ENCODE assay signal across 9 mouse cellular contexts in genomic region chr3:94362138-94362537, GRCm38 (mm10). TPM values are rescaled to one million over a fixed set of nuclear protein-coding genes. Genes with fewer than 3 reads are reported as not detected.
DNase-seq lines count a peak whose midpoint lies in the region; ATAC-seq and TF ChIP-seq lines count a peak whose summit lies in the region.
"Had no signal": no experiment of that assay in that cellular context is flagged by ENCODE, and none has a peak within 500 bp of the region (broad histone marks: within the 10 kb centered on the region; RNA-seq: fewer than 3 reads in every experiment).

Gene C2cd4d (plus strand): TSS chr3:94362438.

- H3K4me3 ChIP-seq in liver, adult 2 months (ENCODE audit: insufficient read depth, low read depth, low read length): peak within 1 kb of the TSS; percentile 59
- peak within 1 kb of the TSS; percentile 59 for H3K4me3 ChIP-seq in forebrain, embryonic 15.5 days
- peak within 1 kb of the TSS; percentile 61 for H3K4me3 ChIP-seq in limb, embryonic 14.5 days (replicated peaks; ENCODE audit: low read length)
- H3K4me3 ChIP-seq in stomach, embryonic 14.5 days (ENCODE audit: low read depth, low read length): peak within 1 kb of the TSS; percentile 48

- 91% methylated on average over 7 of the region's 7 CpGs for WGBS in liver, adult 2 months
- WGBS in forebrain, embryonic 15.5 days: 19% methylated on average over 7 of the region's 7 CpGs
- WGBS in limb, embryonic 14.5 days: 54% methylated on average over 7 of the region's 7 CpGs
- 59% methylated on average over 7 of the region's 7 CpGs for WGBS in stomach, embryonic 14.5 days

- no peak for ATAC-seq in forebrain, embryonic 15.5 days (replicated peaks)
- no peak for ATAC-seq in limb, embryonic 14.5 days (ENCODE audit: low FRiP score, low read depth)
- 0 out of 2 replicates have a peak, but pooled peaks have one; percentile 20 for ATAC-seq in stomach, embryonic 14.5 days (ENCODE audit: insufficient number of reproducible peaks, insufficient read depth, low FRiP score, low read depth)
- ATAC-seq in inflammation-experienced regulatory T-cells, adult 6 months: no peak

- H3K27me3 ChIP-seq in liver, adult 2 months (ENCODE audit: control insufficient read depth, insufficient read depth, low read length): no peaks in the 10 kb centered on the region
- peaks cover 15% of the 10 kb centered on the region; the same call in 1 of the 2 replicates for H3K27me3 ChIP-seq in forebrain, embryonic 15.5 days
- H3K27me3 ChIP-seq in limb, embryonic 14.5 days (ENCODE audit: control insufficient read depth, insufficient read depth, low read length): peaks cover 24% of the 10 kb centered on the region; the same call in 1 of the 2 replicates
- H3K27me3 ChIP-seq in stomach, embryonic 14.5 days (ENCODE audit: control insufficient read depth, insufficient read depth, low read length): no peaks in the 10 kb centered on the region

- peak within 1 kb of the TSS; percentile 84 for H3K9ac ChIP-seq in liver, adult 2 months (ENCODE audit: low read depth, low read length)
- peak within 1 kb of the TSS; percentile 75 for H3K9ac ChIP-seq in forebrain, embryonic 15.5 days (replicated peaks)
- H3K9ac ChIP-seq in limb, embryonic 14.5 days (ENCODE audit: low read depth, low read length, severe bottlenecking): peak within 1 kb of the TSS; percentile 88
- H3K9ac ChIP-seq in stomach, embryonic 14.5 days (replicated peaks; ENCODE audit: low read depth, low read length): peak within 1 kb of the TSS; percentile 68

- no peaks in the 10 kb centered on the region for H3K36me3 ChIP-seq in liver, adult 2 months (ENCODE audit: control insufficient read depth, insufficient read depth, low read length)
- H3K36me3 ChIP-seq in forebrain, embryonic 15.5 days: no peaks in the 10 kb centered on the region
- 0 out of 2 replicates have a peak, but pooled peaks cover 2% of the 10 kb centered on the region for H3K36me3 ChIP-seq in limb, embryonic 14.5 days (ENCODE audit: control insufficient read depth, insufficient read depth, low read length)
- H3K36me3 ChIP-seq in stomach, embryonic 14.5 days (ENCODE audit: control insufficient read depth, insufficient read depth, low read length): no peaks in the 10 kb centered on the region

- intact Hi-C loops in left cerebral cortex, postnatal 4 days (cut with DNase I): loop anchor here (10.0 kb wide), 1 partner anchor 83 kb away; the partner anchor contains the start of genes Mrpl9 and Oaz3

- peaks cover 12% of the 10 kb centered on the region for H3K4me1 ChIP-seq in liver, adult 2 months (ENCODE audit: control insufficient read depth, insufficient read depth, low read length)
- H3K4me1 ChIP-seq in forebrain, embryonic 15.5 days: peaks cover 12% of the 10 kb centered on the region
- H3K4me1 ChIP-seq in limb, embryonic 14.5 days (ENCODE audit: control insufficient read depth, insufficient read depth, low read length): no peaks in the 10 kb centered on the region; the same call in 1 of the 2 replicates
- H3K4me1 ChIP-seq in stomach, embryonic 14.5 days (ENCODE audit: control insufficient read depth, insufficient read depth, low read length): no peaks in the 10 kb centered on the region

- H3K4me2 ChIP-seq in forebrain, embryonic 15.5 days (replicated peaks): peak within 1 kb of the TSS; percentile 92
- H3K4me2 ChIP-seq in limb, embryonic 14.5 days (replicated peaks; ENCODE audit: low read depth, low read length, severe bottlenecking): peak within 1 kb of the TSS; percentile 94
- peak within 1 kb of the TSS; percentile 92 for H3K4me2 ChIP-seq in stomach, embryonic 14.5 days (replicated peaks; ENCODE audit: low read depth, low read length)

- H3K27ac ChIP-seq in liver, adult 2 months (replicated peaks; ENCODE audit: insufficient read depth, low read depth, low read length): peak within 1 kb of the TSS; percentile 61
- H3K27ac ChIP-seq in forebrain, embryonic 15.5 days (replicated peaks): no peak within 1 kb of the TSS
- H3K27ac ChIP-seq in limb, embryonic 14.5 days (replicated peaks; ENCODE audit: low read depth, low read length): no peak within 1 kb of the TSS
- no peak within 1 kb of the TSS for H3K27ac ChIP-seq in stomach, embryonic 14.5 days (ENCODE audit: low read length)

- no peaks in the 10 kb centered on the region for H3K9me3 ChIP-seq in forebrain, embryonic 15.5 days
- H3K9me3 ChIP-seq in limb, embryonic 14.5 days (ENCODE audit: control insufficient read depth, low read length): no peaks in the 10 kb centered on the region
- H3K9me3 ChIP-seq in stomach, embryonic 14.5 days (ENCODE audit: control insufficient read depth, low read depth, low read length): no peaks in the 10 kb centered on the region

- H3K79me2 ChIP-seq in liver, adult 2 months (ENCODE audit: control insufficient read depth, insufficient read depth, low read length): no peaks in the 10 kb centered on the region

- TF ChIP-seq POLR2A in liver, adult 2 months (IDR thresholded peaks at IDR 0.05; ENCODE audit: extremely low read depth, insufficient read depth, low read length): no peak
- no peak for TF ChIP-seq POLR2A in limb, embryonic 14.5 days (IDR thresholded peaks at IDR 0.05; ENCODE audit: borderline replicate concordance, extremely low read depth, insufficient read depth, insufficient read length)

- no peak for DNase-seq in liver, adult 2 months (ENCODE audit: extremely low read depth, low read depth, low spot score)
- DNase-seq in liver: no peak
- no peak for DNase-seq in limb, embryonic 14.5 days (ENCODE audit: low spot score)
- DNase-seq in left cerebral cortex, postnatal 4 days: no peak
- DNase-seq: cerebellum, postnatal 36 days; right cerebral cortex, adult 18-20 months had no signal

- TF ChIP-seq CTCF in liver, adult 2 months (IDR thresholded peaks at IDR 0.05; ENCODE audit: low read depth, low read length): no peak

RNA-seq across cellular contexts. Expression of gene C2cd4d, which starts in this region (rescaled TPM):
- 0.18 and 0.40 TPM in 2 replicates for total RNA-seq in liver, adult 2 months (2014; rRNA removed)
- 2.1 and 2.5 TPM in 2 replicates for polyA plus RNA-seq in liver, adult 2 months (2012; rRNA removed)
- polyA plus RNA-seq in forebrain, embryonic 15.5 days (2015; fragmentation: Nextera tagmentation; extraction: Ambion mirVana): 1.3 and 1.7 TPM in 2 replicates
- 1.3 and 2.2 TPM in 2 replicates for polyA plus RNA-seq in limb, embryonic 14.5 days (2012; rRNA removed)
- polyA plus RNA-seq in limb, embryonic 14.5 days (2014; fragmentation: Nextera tagmentation; extraction: Ambion mirVana): 4.4 and 5.0 TPM in 2 replicates
- 2.1 and 2.2 TPM in 2 replicates for polyA plus RNA-seq in stomach, embryonic 14.5 days (2014; fragmentation: Nextera tagmentation; extraction: Ambion mirVana)
- under 1 TPM; 0.38 to 0.81 TPM for total RNA-seq in left cerebral cortex, postnatal 4 days (2021)
- not detected for polyA plus RNA-seq in inflammation-experienced regulatory T-cells, adult 6 months (2017; shearing (Covaris generic))
